Mouse (Mus musculus): ENCODE results near the gene Chka.

GRCm38 (mm10) chr19:3928779-3929178 is 77.2 kb downstream of the Chka start:
- TF ChIP-seq CTCF (IDR thresholded peaks at IDR 0.05; ENCODE audit: insufficient read depth, low read length) = no peak
- no peak for TF ChIP-seq POLR2A (IDR thresholded peaks at IDR 0.05; ENCODE audit: borderline replicate concordance, extremely low read depth, low read depth, low read length)

All from lung, adult 2 months (tissue).